Mouse (Mus musculus) Patski (cell line): ENCODE measurements around the gene Slc15a5. TPM values are rescaled to one million over a fixed set of nuclear protein-coding genes. Genes with fewer than 3 reads are reported as not detected.
A peak's percentile ranks its signal among the peaks of the same experiment; 100 is the strongest.

Source experiments
- ATAC-seq: fragments of 100-300 bp; one replicate; pipeline ENCODE4 v1.8.0; 2021
- CTCF ChIA-PET: fragments of 350-600 bp; sonication (Branson Sonifier 250); formaldehyde crosslinking; loops from one replicate; lab custom pipeline; 2022; ENCODE audit warnings: inconsistent platforms; lab: Charles Lee
- POLR2A ChIA-PET: fragments of 350-600 bp; sonication (Branson Sonifier 250); formaldehyde crosslinking; loops from one replicate; lab custom pipeline; 2022; ENCODE audit warnings: antibody characterized with exemption, inconsistent platforms; lab: Charles Lee
- DNase-seq: peaks from one replicate; pipeline ENCODE4 v3.0.0-alpha.2; 2011; ENCODE audit warnings: low read depth, low spot score
- H3K27me3 ChIP-seq: fragments of 371-371 bp; one replicate; pipeline ENCODE4 v1.5.1; 2021
- CTCF ChIP-seq: fragments of 100-300 bp; IDR thresholded peaks from one replicate; pipeline ENCODE4 v1.5.1; 2021
- in situ Hi-C: fragments of 300-500 bp; cut with MboI; formaldehyde crosslinking; loops from 3 replicates; pipeline ENCODE4 v1.11.1; 2018; ENCODE audit warnings: low pct_unique_long_range_greater_than_20kb, mixed read lengths
- polyA plus RNA-seq: library from polyadenylated mRNA; unstranded; gene quantifications from one replicate; pipeline ENCODE4 v1.2.3, GENCODE M21; 2021

Gene Slc15a5
- polyA plus RNA-seq, 1 experiment from 2014 or later, result not detected

- ATAC-seq, result no peak
- ChIA-PET POLR2A (no interaction called here), CTCF (no interaction called here)
- no peak for DNase-seq
- in situ Hi-C loops, result no loop called here
- TF ChIP-seq CTCF, result no peak
- H3K27me3 ChIP-seq, result peaks cover 16% of the 10 kb centered on the region
Observed at GRCm38 (mm10) chr6:138054956-138055355, 24.8 kb downstream of the Slc15a5 start.

GRCm38 (mm10) chr6:138054166-138054565 is 25.6 kb downstream of the Slc15a5 start:
- CTCF ChIA-PET, result interaction anchor here (0.7 to 1.3 kb wide), 2 partner anchors 66 to 255 kb away, joined by 3 read pairs; no protein-coding TSS in a partner anchor
- no peak for DNase-seq
- POLR2A ChIA-PET, result no interaction called here
- TF ChIP-seq CTCF, result peak; percentile 58
- in situ Hi-C loops, result no loop called here
- no peak for ATAC-seq
- peaks cover 23% of the 10 kb centered on the region for H3K27me3 ChIP-seq

- in situ Hi-C loops, result no loop called here
- H3K27me3 ChIP-seq, result peaks cover 23% of the 10 kb centered on the region
- DNase-seq (no peak), ATAC-seq (no peak)
- TF ChIP-seq CTCF, result no peak
- POLR2A ChIA-PET, result no interaction called here
- CTCF ChIA-PET, result interaction anchor here (0.7 to 1.3 kb wide), 2 partner anchors 67 to 254 kb away, joined by 3 read pairs; no protein-coding TSS in a partner anchor
Observed at GRCm38 (mm10) chr6:138053686-138054085, 26.0 kb downstream of the Slc15a5 start.

- ChIA-PET POLR2A (no interaction called here), CTCF (interaction anchor here (0.9 kb wide), 1 partner anchor 9 kb away, joined by 3 read pairs; no protein-coding TSS in a partner anchor)
- DNase-seq, result no peak
- H3K27me3 ChIP-seq, result peaks cover 8% of the 10 kb centered on the region
- in situ Hi-C loops, result no loop called here
- no peak for TF ChIP-seq CTCF
- ATAC-seq, result no peak
Observed at GRCm38 (mm10) chr6:138045364-138045763, 34.4 kb downstream of the Slc15a5 start.

GRCm38 (mm10) chr6:138042891-138043290 is 36.8 kb downstream of the Slc15a5 start:
- in situ Hi-C loops, result no loop called here
- ChIA-PET POLR2A (no interaction called here), CTCF (no interaction called here)
- TF ChIP-seq CTCF, result no peak
- ATAC-seq (no peak), DNase-seq (no peak)
- no peaks in the 10 kb centered on the region for H3K27me3 ChIP-seq

- no peak for DNase-seq
- CTCF ChIA-PET, result no interaction called here
- H3K27me3 ChIP-seq, result no peaks in the 10 kb centered on the region
- ATAC-seq, result no peak
- in situ Hi-C loops, result no loop called here
- POLR2A ChIA-PET, result no interaction called here
- no peak for TF ChIP-seq CTCF
Observed at GRCm38 (mm10) chr6:138041865-138042264, 37.9 kb downstream of the Slc15a5 start.

GRCm38 (mm10) chr6:138037587-138037986 is 42.1 kb downstream of the Slc15a5 start:
- H3K27me3 ChIP-seq, result peaks cover 9% of the 10 kb centered on the region
- CTCF ChIA-PET, result no interaction called here
- in situ Hi-C loops, result no loop called here
- DNase-seq (no peak), ATAC-seq (no peak)
- TF ChIP-seq CTCF, result peak; percentile 60
- POLR2A ChIA-PET, result no interaction called here

- ChIA-PET CTCF (no interaction called here), POLR2A (no interaction called here)
- no peak for ATAC-seq
- DNase-seq, result no peak
- TF ChIP-seq CTCF, result no peak
- H3K27me3 ChIP-seq, result peaks cover 9% of the 10 kb centered on the region
- in situ Hi-C loops, result no loop called here
Observed at GRCm38 (mm10) chr6:138036891-138037290, 42.8 kb downstream of the Slc15a5 start.

- no peak for ATAC-seq
- TF ChIP-seq CTCF, result peak; percentile 45
- in situ Hi-C loops, result no loop called here
- ChIA-PET POLR2A (no interaction called here), CTCF (no interaction called here)
- peaks cover 7% of the 10 kb centered on the region for H3K27me3 ChIP-seq
- DNase-seq, result no peak
Observed at GRCm38 (mm10) chr6:138016898-138017297, 62.8 kb downstream of the Slc15a5 start.

GRCm38 (mm10) chr6:138014976-138015674 is 64.6 kb downstream of the Slc15a5 start:
- ChIA-PET POLR2A (no interaction called here), CTCF (no interaction called here)
- ATAC-seq (no peak), DNase-seq (no peak)
- in situ Hi-C loops, result no loop called here
- H3K27me3 ChIP-seq, result peaks cover 6% of the 10 kb centered on the region
- TF ChIP-seq CTCF, result no peak

GRCm38 (mm10) chr6:138011955-138012354 is 67.8 kb downstream of the Slc15a5 start:
- no peak for DNase-seq
- no peak for TF ChIP-seq CTCF
- ChIA-PET POLR2A (no interaction called here), CTCF (no interaction called here)
- in situ Hi-C loops, result no loop called here
- no peak for ATAC-seq
- peaks cover 18% of the 10 kb centered on the region for H3K27me3 ChIP-seq
